Mouse (Mus musculus): ENCODE measurements at regions not wholly inside any gene's neighbourhood (a gene's known extent, or its start where the extent isn't known, plus 50 kb on each side); places are given as distances from the start of the nearest gene placed in this dataset.

DNA sequence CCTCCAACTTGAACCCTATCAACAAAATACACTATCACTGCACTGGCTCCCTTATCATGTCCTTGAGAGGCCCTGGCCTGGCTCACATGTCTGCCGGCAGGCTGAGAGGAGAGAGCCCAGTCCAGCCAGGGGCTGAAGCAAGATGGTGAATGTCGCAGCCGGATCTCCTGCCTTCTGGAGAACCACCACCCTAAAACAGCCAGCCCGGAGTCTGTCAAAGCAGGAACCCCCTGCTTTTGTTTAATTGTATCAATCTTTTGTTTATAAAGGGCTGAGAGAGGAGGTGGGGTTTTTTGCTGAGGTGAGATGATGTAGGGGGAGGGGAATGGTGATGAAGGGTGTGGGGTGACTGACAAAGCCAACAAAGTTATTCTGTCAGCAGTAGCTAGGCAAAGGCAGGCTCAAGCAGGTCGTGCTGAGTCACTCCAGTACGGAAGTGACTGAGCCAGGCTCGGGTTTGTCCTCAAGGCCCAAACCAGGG, 269.2 kb downstream of the Gxylt1 start:
- TF ChIP-seq CTCF (IDR thresholded peaks at IDR 0.05; ENCODE audit: low read depth, low read length) (no peak), POLR2A (IDR thresholded peaks at IDR 0.05; ENCODE audit: extremely low read depth, insufficient read depth, low read length) (no peak)
